Mouse (Mus musculus) heart, embryonic 16.5 days (tissue): ENCODE data around the gene Ndufa8. TPM values are rescaled to one million over a fixed set of nuclear protein-coding genes. Genes with fewer than 3 reads are reported as not detected.

Experiments
- ATAC-seq: fragments of 200-750 bp; cut with Nextera tagmentation; replicated peaks from 2 replicates; pipeline ENCODE4 v1.8.0; 2017; ENCODE audit warnings: moderate number of reproducible peaks; ENCODE audit not compliant: insufficient read depth, low FRiP score; ENCODE audit errors: extremely low read depth
- H3K27ac ChIP-seq: fragments of 300-500 bp; sonication (generic); 2 replicates; pipeline ENCODE4 v1.5.1; 2014; ENCODE audit warnings: mild to moderate bottlenecking, low read length, control low read depth, moderate library complexity
- H3K27me3 ChIP-seq: fragments of 300-500 bp; sonication (generic); 2 replicates; pipeline ENCODE4 v1.6.1; 2014; ENCODE audit warnings: low read length, mixed read lengths; ENCODE audit not compliant: control insufficient read depth, insufficient read depth
- H3K36me3 ChIP-seq: fragments of 300-500 bp; sonication (generic); 2 replicates; pipeline ENCODE4 v1.6.1; 2014; ENCODE audit not compliant: control insufficient read depth, insufficient read depth
- H3K4me1 ChIP-seq: fragments of 300-500 bp; sonication (generic); 2 replicates; pipeline ENCODE4 v1.6.1; 2014; ENCODE audit warnings: low read length, mixed read lengths; ENCODE audit not compliant: control insufficient read depth, insufficient read depth
- H3K4me2 ChIP-seq: fragments of 300-500 bp; sonication (generic); 2 replicates; pipeline ENCODE4 v1.6.1; 2014; ENCODE audit warnings: low read depth, mild to moderate bottlenecking, control low read depth, low read length
- H3K4me3 ChIP-seq: fragments of 300-500 bp; sonication (generic); 2 replicates; pipeline ENCODE4 v1.5.1; 2014; ENCODE audit warnings: mild to moderate bottlenecking, control low read depth, low read length
- H3K9ac ChIP-seq: fragments of 300-500 bp; sonication (generic); 2 replicates; pipeline ENCODE4 v1.6.1; 2014; ENCODE audit warnings: low read length, control low read depth
- H3K9me3 ChIP-seq: fragments of 300-500 bp; sonication (generic); replicated peaks from 2 replicates; pipeline ENCODE4 v1.6.1; 2016; ENCODE audit warnings: low read length; ENCODE audit not compliant: control insufficient read depth
- WGBS: fragments of 180-500 bp; shearing (Covaris S2); extraction: QIAGEN DNeasy Blood & Tissue Kit; methylation state at CpG from one replicate; pipeline ENCODE4 v1.1.7; 2014; 5-methylcytosine and 5-hydroxymethylcytosine counted together
- polyA plus RNA-seq: library from polyadenylated mRNA; unstranded; fragments of >200 nt; fragmentation: Nextera tagmentation; extraction: Ambion mirVana; gene quantifications from 2 replicates; pipeline ENCODE4 v1.2.1, GENCODE M21; 2015

The Ndufa8 gene
- polyA plus RNA-seq, 1 experiment from 2014 or later = 553 TPM

DNA sequence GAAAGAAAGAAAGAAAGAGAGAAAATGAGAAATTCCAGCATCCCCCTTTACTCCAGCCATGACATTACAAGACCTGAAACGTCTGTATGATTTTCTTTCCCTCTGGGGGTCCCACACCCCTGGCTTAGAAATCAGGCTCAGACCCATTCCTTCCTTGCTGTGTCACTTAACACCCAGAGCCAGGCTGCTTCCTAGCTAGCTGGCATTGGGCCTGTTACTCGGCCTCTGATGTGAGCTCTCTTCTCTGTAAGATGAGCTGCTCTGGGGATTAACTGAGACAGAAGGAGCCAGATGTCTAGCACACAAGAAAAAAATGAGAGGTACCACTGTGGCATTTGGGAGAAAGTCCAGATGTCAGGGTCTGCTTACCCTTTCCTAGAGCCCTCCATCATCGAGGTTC lies 7.0 kb upstream of the Ndufa8 start:
- H3K4me1 ChIP-seq = no peaks in the 10 kb centered on the region
- no peak overlapping the region for H3K9ac ChIP-seq
- H3K9me3 ChIP-seq = no peaks in the 10 kb centered on the region
- H3K27ac ChIP-seq = no peak overlapping the region
- 38% methylated on average over 3 of the region's 3 CpGs for WGBS
- ATAC-seq = no peak
- H3K27me3 ChIP-seq = peaks cover 3% of the 10 kb centered on the region; the same call in 1 of the 2 replicates
- no peak overlapping the region for H3K4me2 ChIP-seq
- H3K36me3 ChIP-seq = no peaks in the 10 kb centered on the region
- H3K4me3 ChIP-seq = no peak overlapping the region

DNA sequence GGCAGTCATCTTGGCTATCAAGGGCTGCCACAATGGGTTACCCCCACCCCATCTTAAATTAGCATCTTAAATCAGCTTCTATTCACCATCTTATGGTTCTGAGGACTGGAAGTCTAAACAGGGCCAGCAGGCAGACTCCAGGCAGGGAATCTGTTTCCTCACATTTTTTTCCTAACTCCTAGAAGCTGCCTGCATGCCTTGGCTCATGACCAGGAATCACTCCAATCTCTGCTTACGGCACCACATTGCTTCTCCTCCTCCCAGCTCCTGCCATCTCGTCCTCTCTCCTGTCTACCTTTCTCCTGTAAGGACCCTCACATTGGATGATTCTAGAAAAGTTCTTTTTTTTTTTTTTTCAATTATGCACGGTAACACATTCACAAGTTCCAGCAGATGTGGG lies 4.0 kb upstream of the Ndufa8 start:
- H3K9me3 ChIP-seq = no peaks in the 10 kb centered on the region
- H3K4me1 ChIP-seq = no peaks in the 10 kb centered on the region; the same call in 1 of the 2 replicates
- H3K4me3 ChIP-seq = no peak overlapping the region
- peaks cover 3% of the 10 kb centered on the region; the same call in 1 of the 2 replicates for H3K27me3 ChIP-seq
- no peak overlapping the region for H3K9ac ChIP-seq
- no peaks in the 10 kb centered on the region for H3K36me3 ChIP-seq
- H3K27ac ChIP-seq = no peak overlapping the region
- no peak overlapping the region for H3K4me2 ChIP-seq
- ATAC-seq = no peak
- 33% methylated on average over 3 of the region's 3 CpGs for WGBS

DNA sequence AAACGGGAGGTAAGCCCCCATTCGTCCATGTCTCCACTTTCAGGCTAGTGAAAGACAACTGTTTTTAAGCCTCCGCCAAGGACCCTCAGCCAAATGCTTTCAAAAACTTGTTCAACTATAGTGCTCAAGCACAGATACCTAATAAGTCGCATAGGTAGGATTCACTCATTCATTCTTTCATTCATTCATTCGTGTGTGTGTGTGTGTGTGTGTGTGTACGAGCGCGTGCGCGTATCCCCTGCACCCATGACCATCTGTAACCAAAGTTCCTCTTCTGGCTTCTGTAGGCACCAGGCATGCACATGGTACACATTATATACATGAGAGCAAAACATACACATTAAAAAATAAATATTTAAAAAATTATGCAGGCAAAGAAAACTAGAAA lies 355 bp upstream of the Ndufa8 start:
- Histone ChIP-seq H3K9ac (no peak overlapping the region), H3K4me2 (peak overlapping the region; percentile 70), H3K27me3 (no peaks in the 10 kb centered on the region), H3K27ac (no peak overlapping the region), H3K4me3 (peak overlapping the region; percentile 91), H3K36me3 (peaks cover 5% of the 10 kb centered on the region; the same call in 1 of the 2 replicates), H3K9me3 (no peaks in the 10 kb centered on the region), H3K4me1 (peaks cover 10% of the 10 kb centered on the region)
- WGBS = 43% methylated on average over 10 of the region's 10 CpGs
- ATAC-seq = no peak; the same call in 1 of the 2 replicates

DNA sequence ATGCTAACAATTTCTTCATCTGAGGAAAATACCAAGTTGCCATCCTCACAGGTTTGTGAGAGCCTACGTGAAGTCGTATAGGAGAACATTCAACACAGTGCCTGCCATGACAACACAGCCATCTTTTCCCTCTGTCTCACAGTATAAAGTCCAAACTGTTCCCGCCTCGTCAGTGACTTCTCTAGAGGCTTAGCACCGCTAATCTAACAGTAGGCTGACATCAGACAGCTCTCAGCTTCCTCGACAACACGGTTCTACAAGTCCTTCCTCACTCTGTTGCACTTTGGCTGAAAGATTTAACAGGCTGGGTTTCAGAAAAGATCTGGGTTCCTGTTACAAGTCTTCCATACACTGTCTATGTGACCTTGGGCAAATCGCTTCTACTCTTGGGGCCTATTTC lies 1.0 kb downstream of the Ndufa8 start:
- H3K27ac ChIP-seq = peak overlapping the region; percentile 83

DNA sequence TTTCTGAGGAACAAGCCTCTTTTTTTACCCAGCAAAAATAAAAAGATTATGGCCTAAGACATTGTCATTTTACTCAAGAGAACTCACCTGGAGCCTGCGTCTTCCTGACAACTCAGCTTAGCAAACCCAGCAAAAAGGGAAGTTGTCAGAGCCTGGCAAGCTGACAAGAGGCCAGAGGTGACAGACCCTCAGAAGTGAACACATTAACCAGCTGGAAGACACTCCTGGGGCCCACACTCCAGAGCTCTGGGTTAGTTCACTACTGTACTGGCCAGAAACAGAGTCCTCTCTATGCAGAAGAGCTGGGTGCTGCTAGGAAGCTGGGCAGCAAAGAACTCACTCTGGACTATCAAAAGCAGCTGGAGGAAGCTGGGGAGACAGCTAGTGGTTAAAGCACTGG lies 8.3 kb downstream of the Ndufa8 start:
- no peaks in the 10 kb centered on the region for H3K9me3 ChIP-seq
- no peak overlapping the region for H3K27ac ChIP-seq
- H3K9ac ChIP-seq = no peak overlapping the region
- H3K4me3 ChIP-seq = no peak overlapping the region
- 68% methylated on average over 1 of the region's 1 CpGs for WGBS
- no peak overlapping the region for H3K4me2 ChIP-seq
- H3K36me3 ChIP-seq = peaks cover 46% of the 10 kb centered on the region
- no peak for ATAC-seq
- H3K4me1 ChIP-seq = peaks cover 34% of the 10 kb centered on the region
- H3K27me3 ChIP-seq = no peaks in the 10 kb centered on the region

More for the DNA sequence above, 1.0 kb downstream of the Ndufa8 start:
- Histone ChIP-seq H3K9me3 (no peaks in the 10 kb centered on the region), H3K36me3 (peaks cover 16% of the 10 kb centered on the region), H3K4me1 (peaks cover 10% of the 10 kb centered on the region), H3K4me3 (peak overlapping the region; percentile 91), H3K27me3 (no peaks in the 10 kb centered on the region), H3K4me2 (peak overlapping the region; percentile 70), H3K9ac (peak overlapping the region; percentile 95)
- 31% methylated on average over 8 of the region's 8 CpGs for WGBS
- ATAC-seq = no peak

DNA sequence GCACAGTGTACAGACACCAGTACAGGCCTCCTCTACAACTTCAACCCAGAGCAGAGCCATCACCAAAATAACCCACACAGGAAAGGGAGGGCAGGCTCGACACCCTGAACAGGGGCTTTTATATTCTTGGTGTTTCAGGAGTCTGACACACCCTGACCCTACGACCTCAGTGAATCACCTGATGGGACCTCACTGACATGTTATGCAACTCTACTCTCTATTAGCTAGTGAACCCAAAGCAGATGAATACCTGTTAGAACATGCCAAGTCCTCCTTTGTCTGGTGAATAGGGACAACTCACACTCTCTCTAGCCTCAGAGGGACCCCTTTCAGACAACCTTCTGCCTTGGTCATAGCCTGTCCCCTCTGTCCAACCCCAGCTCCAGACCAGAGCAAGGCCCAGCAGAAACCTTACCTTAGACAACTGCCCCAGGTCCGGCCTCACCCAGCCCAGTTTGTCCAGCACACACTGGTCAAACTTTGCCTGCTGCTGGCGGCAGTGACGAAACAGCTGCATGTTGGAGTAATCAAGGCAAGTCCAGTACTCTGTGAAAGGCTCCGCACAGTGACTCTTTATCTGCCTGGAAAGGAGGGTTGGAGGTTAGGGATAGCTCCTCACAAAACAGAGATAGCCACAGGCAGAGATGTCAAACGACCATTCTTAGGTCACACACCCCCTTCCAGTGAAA lies 9.8 kb downstream of the Ndufa8 start:
- H3K36me3 ChIP-seq = peaks cover 52% of the 10 kb centered on the region
- ATAC-seq = no peak
- no peak overlapping the region for H3K27ac ChIP-seq
- WGBS = 67% methylated on average over 7 of the region's 7 CpGs
- H3K4me1 ChIP-seq = peaks cover 34% of the 10 kb centered on the region
- H3K27me3 ChIP-seq = no peaks in the 10 kb centered on the region
- H3K4me3 ChIP-seq = no peak overlapping the region
- H3K9ac ChIP-seq = no peak overlapping the region
- H3K4me2 ChIP-seq = no peak overlapping the region
- no peaks in the 10 kb centered on the region for H3K9me3 ChIP-seq

DNA sequence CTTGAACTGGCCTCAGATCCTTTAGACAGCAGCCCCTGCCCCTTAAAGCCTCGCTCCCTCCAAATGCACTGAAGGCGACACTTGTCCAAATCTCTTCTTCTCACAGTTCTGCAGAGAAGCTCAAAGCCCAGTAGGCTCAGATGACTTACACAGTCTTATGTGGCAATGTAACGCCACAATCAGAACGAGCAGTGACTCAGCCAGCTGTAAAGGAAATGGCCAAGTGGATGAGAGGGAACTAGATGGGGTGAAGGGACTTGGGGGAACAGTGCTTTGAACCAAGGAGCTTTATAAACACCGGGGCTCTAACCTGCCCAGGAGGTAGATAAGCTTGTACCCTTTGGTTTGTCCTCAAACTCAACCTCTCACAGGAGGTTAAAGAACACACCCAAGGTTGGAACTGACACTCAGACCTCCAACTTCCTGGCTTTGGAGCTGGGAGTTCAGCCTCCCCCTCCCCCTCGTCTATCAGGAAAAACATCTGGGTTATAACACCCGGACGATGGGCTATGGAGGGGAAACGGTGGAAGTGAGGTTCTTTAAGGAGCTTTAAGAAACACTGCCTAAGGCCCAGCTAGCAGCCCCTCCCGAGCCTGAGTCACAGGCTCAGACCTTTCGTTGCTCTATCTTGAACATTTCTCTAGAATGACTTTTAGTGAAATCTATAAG lies 13.7 kb downstream of the Ndufa8 start:
- H3K36me3 ChIP-seq = peaks cover 33% of the 10 kb centered on the region
- H3K27ac ChIP-seq = peak overlapping the region; percentile 60
- H3K9me3 ChIP-seq = no peaks in the 10 kb centered on the region; the same call in 1 of the 2 replicates
- WGBS = 60% methylated on average over 11 of the region's 11 CpGs
- H3K4me2 ChIP-seq = no peak overlapping the region
- no peaks in the 10 kb centered on the region for H3K27me3 ChIP-seq
- H3K4me1 ChIP-seq = peaks cover 18% of the 10 kb centered on the region
- no peak overlapping the region for H3K4me3 ChIP-seq
- no peak for ATAC-seq
- no peak overlapping the region for H3K9ac ChIP-seq

DNA sequence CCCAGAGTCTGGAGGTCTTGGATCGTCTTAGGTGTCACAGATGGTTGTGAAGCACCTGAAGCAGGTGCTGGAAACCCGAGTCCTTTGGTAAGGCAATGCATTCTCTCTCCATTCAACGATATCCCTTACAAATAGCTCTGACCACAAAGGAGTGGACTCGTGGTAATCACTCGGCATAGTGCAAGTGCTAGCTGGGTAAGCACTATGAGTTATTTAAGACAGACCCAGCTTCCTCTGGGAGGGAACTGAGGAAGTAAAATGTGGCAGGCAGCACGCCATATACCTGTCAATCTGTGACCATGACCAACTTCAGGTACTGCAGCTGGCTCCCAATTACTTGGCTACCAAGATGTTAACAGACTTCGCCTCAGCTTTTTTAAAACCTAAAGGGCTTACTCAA lies 14.3 kb downstream of the Ndufa8 start:
- no peaks in the 10 kb centered on the region for H3K27me3 ChIP-seq
- peaks cover 33% of the 10 kb centered on the region for H3K36me3 ChIP-seq
- H3K27ac ChIP-seq = no peak overlapping the region; the same call in 1 of the 2 replicates

DNA sequence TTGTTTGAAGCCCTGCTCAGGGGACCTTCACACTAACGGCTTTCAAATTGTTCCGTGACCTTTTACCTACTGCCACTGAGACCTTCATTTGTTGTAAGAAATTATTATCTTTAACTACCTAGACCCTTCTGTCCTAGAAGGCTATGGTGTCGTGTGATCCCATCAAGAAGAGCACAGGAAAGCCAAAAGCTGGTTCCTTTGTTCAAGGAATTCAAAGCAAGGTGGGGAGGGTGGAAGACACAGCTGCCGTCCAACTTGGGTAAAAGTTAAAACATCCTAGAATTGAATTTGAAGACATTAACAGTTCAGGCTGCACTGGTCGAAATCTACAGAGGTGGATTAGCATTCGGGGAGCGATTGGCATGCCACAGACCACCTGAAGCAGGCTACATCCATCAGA lies 15.2 kb downstream of the Ndufa8 start:
- Histone ChIP-seq H3K9me3 (no peaks in the 10 kb centered on the region; the same call in 1 of the 2 replicates), H3K4me3 (no peak overlapping the region), H3K4me1 (peaks cover 7% of the 10 kb centered on the region; the same call in 1 of the 2 replicates), H3K27ac (no peak overlapping the region), H3K9ac (no peak overlapping the region), H3K36me3 (peaks cover 25% of the 10 kb centered on the region), H3K27me3 (no peaks in the 10 kb centered on the region), H3K4me2 (no peak overlapping the region)
- 68% methylated on average over 7 of the region's 7 CpGs for WGBS
- no peak for ATAC-seq

More for the DNA sequence above, 14.3 kb downstream of the Ndufa8 start:
- no peak for ATAC-seq
- peaks cover 15% of the 10 kb centered on the region for H3K4me1 ChIP-seq
- no peak overlapping the region for H3K4me3 ChIP-seq
- no peaks in the 10 kb centered on the region; the same call in 1 of the 2 replicates for H3K9me3 ChIP-seq
- H3K9ac ChIP-seq = no peak overlapping the region
- H3K4me2 ChIP-seq = no peak overlapping the region
- WGBS = 82% methylated on average over 7 of the region's 7 CpGs
